Mouse (Mus musculus) megakaryocyte, adult 5-6 weeks (primary cell): ENCODE results near the gene Enoph1. TPM values are rescaled to one million over a fixed set of nuclear protein-coding genes. Genes with fewer than 3 reads are reported as not detected.

Experiments
- ATAC-seq: 2 replicates; pipeline ENCODE4 v1.8.0; 2016; ENCODE audit warnings: mild to moderate bottlenecking, inconsistent platforms; ENCODE audit not compliant: poor library complexity, severe bottlenecking
- total RNA-seq, 2 experiments: library from RNA; stranded (forward) in 1 of 2; stranded (reverse) in 1 of 2; fragments of 153-499, 151-499 nt in 1 of 2; fragments of 221-1000, 200-1000 nt in 1 of 2; gene quantifications; 2 replicates each; pipeline versions ENCODE4 v1.2.3 to v1.2.4; 2015 to 2017

Enoph1 gene
- total RNA-seq (2015) (32.5 and 35.1 TPM in 2 replicates), total RNA-seq (2017) (35.4 and 36.5 TPM in 2 replicates)

DNA sequence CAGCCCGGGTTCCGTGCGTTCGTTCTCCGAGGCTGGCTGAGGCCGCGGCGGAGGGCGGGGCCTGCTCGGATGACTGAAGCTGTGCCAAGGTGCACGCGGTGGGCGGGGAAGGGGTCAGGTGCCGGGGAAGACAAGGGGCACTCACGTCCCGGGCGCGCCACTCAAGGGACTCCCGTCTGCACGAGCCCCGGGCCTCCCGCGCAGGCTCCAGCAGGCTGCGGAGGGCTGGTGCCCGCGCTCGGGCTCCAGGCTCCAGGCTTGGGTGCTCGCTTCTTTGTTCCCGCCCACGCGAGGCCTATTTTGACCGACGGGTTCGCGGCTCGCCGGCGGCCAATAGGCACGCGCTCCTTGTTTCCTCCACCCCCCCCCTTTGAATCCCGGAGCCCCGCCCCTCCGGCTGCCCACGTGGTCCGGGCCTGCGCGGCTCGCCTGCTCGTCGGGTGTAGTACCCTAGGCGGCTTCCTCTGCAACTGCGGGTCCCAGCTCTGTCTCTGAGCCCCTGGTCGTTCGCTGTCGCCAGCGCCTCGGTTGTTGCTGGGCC is at the start of gene Enoph1, which contains the start of gene Hnrnpdl:
Enoph1 (plus strand) TSS at position 384 of the 541 bp plus-strand sequence.
Hnrnpdl (minus strand) TSS at position 63 of the 541 bp plus-strand sequence.
- peak; percentile 65 for ATAC-seq

DNA sequence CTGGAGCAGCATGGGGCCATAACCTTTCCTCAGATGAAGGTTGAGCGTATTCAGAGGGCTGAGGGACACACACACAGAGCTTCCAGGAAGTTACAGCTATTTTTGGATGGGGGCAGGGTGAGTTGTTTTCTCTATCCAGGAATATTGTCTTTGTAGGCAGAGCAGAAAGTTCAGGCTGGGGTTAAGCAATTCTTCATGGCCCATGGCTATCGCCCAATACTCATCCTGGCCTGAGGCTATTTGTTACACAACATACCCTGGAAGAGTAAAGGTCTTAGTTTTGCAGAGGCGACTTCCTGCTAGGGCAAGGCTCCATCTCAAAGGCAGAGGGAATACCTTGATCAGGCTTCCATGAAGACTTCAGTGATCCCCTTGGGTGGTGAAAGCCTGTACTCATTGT is 45.6 kb upstream of the Enoph1 start:
- no peak for ATAC-seq

DNA sequence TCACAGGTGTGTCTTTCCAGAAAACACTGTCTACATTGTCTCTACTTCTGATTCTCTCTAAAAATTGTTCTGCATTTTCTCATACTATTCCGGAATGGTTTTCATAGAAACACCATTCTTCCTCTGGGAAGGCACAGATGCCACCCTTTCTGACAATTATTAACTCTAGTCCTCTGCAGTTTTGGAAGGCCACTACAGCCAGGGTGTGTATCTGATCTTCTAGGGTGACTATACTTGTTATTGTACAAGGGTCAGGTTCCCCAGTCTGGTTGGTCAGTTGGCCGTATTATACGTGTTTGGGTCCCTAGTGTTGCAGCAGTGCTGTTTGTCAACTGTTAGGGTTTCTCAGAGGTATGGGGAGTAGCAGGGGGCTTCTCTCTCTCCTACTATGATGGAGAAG is 45.1 kb upstream of the Enoph1 start:
- ATAC-seq = no peak

DNA sequence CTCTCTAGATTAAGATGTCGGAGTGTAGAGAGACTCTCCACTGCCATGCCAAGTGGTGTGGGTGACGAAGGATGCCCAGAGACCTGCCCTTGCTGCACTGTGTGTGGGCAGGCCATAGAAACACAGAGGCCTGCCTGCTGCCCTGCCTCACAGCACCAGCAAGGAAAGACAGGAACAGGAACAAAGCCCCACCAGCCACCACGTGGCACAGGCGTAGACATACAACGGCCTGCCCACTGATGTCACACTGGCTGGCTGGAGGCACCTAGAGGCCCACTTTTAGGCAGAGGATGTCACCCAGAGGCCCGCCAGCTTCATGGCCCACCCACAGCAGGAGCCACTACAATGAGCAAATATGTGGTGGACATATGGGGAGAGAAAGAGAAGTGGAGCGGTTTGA is 39.7 kb upstream of the Enoph1 start:
- ATAC-seq = peak; percentile 54

DNA sequence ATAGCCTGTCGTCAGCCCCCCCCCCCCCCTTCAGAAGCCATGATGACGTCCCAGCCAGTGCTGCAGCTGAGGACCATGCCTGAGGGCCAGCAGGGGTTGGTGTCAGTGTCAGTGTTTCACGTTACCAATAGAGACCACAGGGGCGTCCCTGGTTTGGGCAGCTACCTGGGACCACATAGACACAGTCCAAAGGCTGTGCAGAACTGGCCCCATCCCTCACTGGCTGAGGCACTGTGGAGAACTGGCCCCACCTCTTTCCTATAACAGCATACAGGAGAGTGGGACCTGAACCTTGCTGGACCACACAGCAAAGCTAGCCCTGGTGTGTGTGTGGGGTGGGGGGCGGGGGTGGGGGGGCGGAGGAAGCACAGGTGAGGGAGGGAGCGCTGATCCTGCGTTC is 39.3 kb upstream of the Enoph1 start:
- no peak for ATAC-seq

DNA sequence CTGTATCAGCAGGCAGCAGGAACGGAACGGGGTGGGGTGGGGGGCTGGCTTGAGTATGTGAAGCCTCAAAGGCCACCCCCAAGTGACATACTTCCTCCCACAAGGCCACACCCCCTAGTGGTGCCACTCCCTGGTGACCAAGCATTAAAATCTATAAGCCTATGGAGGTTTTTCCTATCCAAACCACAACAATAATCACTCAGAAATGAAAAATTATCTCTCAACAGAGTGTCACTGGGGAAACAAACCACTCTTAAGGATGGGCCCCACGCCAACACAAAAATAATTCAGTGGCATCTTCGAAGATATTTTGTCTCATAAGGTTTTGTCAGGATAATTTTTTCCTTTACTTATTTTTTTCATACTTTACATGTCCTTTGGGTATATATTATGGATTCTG is 35.9 kb upstream of the Enoph1 start:
- no peak for ATAC-seq

DNA sequence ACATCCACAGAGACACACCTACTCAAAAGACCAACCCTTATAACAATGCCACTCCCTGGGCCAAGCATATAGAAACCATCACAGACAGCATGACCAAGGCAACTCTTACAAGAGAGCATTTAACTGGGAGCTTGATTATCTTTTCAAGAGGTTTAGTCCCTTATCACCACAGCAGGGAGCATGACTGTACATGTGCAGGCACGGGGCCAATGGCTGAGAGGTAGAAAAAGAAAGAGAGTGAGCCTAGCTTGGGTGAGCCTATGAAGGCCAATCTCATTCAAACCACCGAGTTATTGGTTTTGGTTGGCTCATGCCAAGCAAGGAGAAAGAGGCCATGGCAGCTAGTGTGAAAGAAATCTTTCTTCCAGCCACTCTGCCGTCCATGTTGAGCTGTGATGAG is 34.4 kb upstream of the Enoph1 start:
- no peak for ATAC-seq

DNA sequence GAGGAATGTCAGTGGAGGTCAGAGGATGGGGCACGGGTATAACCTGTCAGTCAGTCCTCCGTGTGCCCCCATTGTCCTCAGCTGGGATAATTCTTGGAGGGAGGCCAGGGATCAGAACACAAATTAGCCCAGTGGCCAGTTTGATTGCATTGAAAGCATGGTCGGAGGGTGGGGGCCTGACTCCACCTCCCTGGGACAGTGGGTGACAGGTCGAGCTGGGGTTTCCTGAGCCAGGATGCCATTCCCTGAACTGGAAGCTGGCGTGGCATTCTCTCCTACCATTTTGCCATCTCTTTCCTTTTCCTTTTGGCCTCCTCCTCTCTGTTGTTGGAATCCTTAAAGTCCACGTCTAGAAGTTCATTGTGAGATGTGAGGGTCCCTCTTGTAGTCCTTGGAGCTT is 33.9 kb upstream of the Enoph1 start:
- ATAC-seq = no peak

DNA sequence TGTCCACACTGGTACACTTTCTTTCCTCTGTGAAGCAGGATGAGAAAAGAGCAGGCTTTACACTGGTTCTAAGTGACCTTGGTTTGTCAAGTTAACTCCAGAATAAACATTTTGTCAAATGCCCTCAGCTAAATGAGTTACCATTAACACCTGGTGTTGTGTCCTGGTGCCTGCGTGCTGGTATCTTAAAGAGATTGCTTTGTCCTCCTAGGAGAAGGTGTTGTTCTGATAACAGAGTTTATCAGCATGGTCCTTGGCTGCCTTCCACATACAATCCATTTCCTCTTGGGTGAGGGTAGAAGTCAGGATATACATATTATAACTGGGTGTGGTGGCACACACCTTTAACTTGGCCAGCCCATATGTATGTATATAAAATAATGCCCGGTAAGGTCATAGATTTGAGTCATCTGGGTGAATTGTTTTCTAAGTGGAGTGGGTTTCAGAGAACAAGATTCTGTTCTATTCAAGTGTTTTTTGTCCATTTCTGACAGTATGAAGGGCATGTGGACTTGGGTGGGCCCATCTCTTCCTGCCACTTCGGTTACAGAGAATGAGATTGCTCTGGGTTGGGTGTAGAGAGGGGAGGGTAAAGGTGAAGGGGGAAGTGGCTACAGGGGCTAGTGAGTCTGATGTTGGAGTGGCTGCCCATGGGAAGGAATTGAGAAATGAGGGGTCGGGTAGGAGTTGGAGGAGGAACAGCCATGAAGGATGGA is 33.3 kb upstream of the Enoph1 start:
- ATAC-seq = peak; percentile 13; the same call in 1 of the 2 replicates

DNA sequence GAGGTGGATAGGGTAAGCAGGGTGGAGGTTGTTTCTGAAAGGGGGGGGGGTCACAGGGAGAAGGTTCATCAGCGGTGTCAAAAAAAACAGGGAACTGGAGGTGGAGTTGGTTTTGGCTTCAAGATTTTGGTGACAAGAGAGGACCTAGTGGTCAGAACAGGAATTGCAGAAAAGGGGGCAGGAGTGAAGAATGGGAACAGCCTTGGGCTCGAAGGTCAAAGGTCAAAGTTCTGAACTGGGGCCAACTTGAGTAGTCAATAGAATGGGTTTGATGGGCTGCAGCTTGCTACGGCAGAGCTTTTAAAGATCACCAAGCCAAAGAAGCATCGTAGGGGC is 32.8 kb upstream of the Enoph1 start:
- ATAC-seq = peak; percentile 67

DNA sequence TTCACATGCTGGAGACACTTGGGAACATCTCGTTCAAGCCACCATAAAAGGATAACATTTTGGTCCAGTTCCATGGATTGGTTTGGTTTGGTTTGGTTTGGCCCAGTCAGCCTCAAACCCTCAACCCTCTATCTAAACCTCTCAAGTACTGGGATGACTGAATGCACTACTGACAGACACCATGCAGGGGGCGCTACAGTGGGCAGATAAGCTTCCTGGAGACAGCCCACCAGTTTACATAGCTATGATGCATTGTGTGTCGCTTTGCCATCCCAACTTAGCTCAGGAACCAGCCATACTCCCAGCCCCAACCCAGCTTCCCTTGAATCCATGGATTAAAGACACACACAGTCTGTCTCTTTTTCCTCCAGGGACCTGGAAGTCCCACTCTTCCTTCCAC is 31.3 kb upstream of the Enoph1 start:
- ATAC-seq = no peak; the same call in 1 of the 2 replicates

DNA sequence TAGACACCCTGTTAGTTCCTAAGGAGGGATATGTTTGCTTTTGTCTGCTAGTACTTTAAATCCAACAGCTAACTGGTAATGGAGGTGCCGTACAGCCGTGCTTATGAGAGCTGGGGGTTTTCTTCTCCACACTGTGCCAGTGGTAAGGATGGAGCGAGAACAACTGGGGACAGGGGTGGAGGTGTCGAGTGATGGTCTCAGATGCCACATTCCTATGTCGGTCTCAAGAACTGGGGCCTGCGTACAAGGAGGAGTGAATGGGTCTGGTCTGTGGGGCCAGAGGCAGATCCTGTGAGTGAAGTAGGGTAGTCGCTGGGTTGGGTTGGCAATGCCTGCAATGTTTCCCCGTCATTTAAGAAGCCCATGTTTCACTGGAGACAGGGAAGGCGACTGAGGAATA is 27.2 kb upstream of the Enoph1 start:
- no peak for ATAC-seq

DNA sequence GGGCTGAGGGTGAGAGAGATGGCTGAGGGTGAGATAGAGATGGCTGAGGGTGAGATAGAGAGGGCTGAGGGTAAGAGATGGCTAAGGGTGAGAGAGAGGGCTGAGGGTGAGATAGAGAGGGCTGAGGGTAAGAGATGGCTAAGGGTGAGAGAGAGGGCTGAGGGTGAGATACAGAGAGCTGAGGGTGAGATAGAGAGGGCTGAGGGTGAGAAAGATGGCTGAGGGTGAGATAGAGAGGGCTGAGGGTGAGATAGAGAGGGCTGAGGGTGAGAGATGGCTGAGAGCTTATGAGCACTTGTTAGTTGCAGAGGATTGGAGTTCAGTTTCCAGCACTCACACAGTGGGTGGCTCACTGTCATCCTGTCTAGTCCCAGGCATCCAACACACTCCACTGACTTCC is 19.7 kb upstream of the Enoph1 start:
- no peak for ATAC-seq

DNA sequence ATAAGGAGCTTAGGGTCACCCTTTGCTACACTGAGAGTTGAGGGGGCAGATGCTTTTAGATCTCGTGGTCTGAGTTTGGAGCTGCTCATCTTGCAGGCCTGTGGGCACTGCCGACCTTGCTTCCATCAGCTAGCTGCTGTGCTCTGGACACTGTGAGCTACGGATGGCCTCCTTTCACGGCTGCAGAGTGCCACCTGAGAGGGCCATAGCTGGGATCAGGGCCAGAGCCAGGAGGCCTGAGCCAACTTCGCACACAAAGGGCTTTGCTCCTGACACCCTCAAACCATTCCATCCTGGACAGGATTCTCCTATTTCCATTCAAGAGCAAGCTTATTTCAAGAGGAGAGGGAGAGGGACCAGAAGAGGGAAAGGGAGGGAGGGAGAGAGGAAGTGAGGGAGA is 15.4 kb upstream of the Enoph1 start:
- ATAC-seq = no peak

DNA sequence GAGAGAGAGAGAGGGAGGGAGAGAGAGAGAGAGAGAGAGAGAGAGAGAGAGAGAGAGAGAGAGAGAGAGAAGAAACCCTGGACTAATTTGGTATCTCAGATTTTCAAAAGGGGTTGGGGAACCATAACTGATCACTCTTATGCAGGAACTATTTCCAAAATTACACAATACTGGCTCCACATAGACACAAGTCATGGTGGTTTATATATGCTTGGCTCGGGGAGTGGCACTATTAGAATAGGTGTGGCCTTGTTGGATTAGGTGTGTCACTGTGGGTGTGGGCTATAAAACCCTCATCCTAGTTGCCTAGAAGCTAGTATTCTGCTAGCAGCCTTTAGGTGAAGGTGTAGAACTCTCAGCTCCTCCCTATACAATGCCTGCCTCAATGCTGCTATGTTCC is 14.9 kb upstream of the Enoph1 start:
- peak; percentile 52; the same call in 1 of the 2 replicates for ATAC-seq

DNA sequence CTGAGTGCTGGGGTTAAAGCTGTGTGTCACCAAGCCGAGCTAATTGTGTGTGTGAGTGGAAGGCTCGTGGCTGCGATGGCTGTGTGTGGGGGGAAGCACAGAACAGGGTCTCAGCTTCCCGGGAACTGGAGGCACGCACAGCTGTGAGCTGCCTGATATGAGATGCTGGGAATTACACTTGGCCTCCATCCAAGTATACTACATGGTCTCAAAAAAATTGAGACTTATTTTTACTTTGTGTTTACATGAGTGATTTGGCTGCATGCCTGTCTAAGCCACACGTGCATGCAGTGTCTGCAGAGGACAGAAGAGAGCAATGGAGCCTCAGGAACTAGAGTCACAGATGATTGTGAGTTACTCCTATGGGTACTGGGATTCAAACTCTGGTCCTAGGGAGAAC is 9.7 kb upstream of the Enoph1 start:
- ATAC-seq = no peak

DNA sequence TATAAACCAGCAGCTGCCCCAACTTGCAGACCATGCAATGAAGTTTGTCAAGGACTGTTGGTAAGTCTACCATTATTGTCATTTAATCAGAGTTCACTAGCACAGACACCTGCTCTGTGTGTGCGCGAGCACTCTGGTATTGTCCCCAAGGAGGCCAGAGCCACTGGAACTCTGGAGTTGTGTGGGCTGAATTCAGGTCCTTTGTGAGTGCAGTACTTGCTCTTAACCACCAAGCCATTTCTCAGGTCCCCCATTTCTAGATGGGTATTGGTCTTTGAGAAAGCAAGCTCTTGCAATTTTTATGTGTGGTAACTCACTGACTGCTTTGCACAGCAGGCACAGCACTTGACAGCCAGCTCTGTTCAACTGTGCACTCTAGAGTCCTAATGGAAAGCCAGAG is 7.7 kb upstream of the Enoph1 start:
- ATAC-seq = no peak

DNA sequence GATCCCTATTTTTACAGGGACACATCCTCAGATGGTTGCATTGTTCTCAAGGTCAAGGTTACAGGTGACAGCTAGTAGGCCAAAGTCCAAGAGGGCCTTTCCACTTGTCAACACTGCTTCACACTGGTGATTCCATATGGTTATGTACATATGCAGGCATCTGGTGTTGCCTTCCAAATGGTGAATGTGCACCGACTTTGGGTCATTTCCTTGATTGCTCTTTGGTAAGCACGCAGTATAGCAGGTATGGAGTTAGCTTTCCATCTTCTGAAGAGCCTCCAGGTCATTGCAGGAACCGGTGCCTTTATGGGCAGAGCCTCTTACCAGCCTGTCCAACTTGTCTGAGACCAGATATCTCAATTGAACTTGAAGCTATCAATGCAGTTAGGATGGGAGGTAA is 7.1 kb upstream of the Enoph1 start:
- ATAC-seq = no peak

DNA sequence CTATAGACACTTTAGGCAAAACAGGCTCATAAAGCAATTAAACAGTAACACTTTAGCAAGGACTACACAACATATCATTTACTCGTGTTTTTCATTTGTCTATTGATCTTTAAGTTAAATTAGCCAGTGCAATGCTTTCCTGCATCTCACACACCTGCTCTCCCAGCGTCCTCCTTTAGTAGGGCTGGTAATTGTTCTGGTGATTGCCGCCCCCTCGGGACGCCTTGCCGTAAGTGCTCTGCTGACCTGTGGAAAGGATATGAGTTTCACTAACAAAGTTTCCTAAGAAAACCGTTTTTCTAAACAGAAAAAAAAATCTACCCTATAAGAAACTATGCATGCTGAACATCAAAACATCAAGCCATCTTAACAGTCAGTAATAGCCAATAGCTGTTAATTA is 3.8 kb upstream of the Enoph1 start:
- ATAC-seq = no peak

DNA sequence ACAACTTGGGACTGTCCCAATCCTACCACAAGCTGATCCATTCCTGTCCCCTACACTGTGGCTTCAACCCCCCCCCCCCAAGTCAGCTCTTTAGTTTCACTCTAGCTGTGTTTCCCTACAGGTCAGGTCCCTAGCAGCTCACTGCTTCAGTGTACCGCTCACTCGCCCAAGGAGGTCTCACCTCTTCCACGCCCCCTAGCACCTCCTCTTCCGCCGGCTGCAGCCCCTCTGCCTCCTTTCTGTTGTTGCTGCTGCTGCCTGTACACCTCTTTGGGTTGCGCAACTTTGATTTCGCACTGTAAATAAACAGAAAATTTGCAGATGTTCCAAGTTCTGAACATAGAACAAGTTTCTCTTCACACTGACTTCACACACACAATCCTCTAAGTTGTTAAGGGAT is 3.1 kb upstream of the Enoph1 start:
- ATAC-seq = no peak

DNA sequence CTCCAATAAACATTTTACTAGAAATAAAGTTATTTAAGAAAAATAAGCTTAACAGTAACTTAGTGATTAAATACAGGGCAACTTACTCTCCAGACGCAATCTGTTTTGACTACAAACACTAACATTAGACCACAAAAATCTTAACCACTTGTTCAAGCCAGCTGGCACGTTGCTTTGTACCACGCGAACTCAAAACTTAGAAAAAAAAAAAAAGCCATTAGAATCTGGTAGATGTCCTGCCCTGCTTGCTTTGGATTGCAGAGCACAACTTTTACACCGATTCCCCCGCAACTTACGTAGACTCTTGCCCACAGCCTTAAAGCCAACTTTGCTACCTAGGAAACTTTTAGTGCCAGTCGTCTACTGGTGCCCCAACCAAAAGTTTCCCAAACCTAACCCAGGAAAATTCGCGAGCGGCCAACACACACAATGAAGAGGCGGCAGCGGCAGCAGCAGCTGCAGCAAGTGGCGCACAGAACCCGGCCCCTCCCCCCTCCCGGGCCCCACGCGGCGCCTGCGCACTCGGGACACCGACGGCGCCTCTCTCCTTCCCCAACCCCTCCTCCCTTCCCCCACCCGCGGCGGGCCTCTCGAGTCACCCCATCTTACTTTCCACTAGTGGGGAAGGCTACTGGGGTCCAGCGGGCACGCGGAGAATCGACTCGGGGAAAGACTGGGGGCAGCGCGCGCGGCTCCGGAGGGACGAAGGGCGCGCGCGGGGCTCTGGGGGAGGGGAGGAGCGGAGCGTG is 1.6 kb upstream of the Enoph1 start:
- ATAC-seq = peak; percentile 39
